Mouse (Mus musculus): Measurements from ENCODE around the gene Zkscan16.

The Zkscan16 gene

GRCm38 (mm10) chr4:58943420-58944205 is at the start of gene Zkscan16:
Zkscan16 (plus strand) TSS chr4:58943628.
- peak; percentile 66 for DNase-seq (ENCODE audit: extremely low spot score, low read depth, low spot score)

GRCm38 (mm10) chr4:58894399-58894798 is 49.0 kb upstream of the Zkscan16 start:
- no peak for DNase-seq (ENCODE audit: extremely low spot score, low read depth, low spot score)

- no peak for DNase-seq (ENCODE audit: extremely low spot score, low read depth, low spot score)
Measured at GRCm38 (mm10) chr4:58897436-58897835, 46.0 kb upstream of the Zkscan16 start.

- DNase-seq (ENCODE audit: extremely low spot score, low read depth, low spot score), result no peak
Measured at GRCm38 (mm10) chr4:58898318-58898717, 45.1 kb upstream of the Zkscan16 start.

- no peak for DNase-seq (ENCODE audit: extremely low spot score, low read depth, low spot score)
Measured at GRCm38 (mm10) chr4:58907453-58907852, 36.0 kb upstream of the Zkscan16 start.

- no peak for DNase-seq (ENCODE audit: extremely low spot score, low read depth, low spot score)
Measured at GRCm38 (mm10) chr4:58910175-58911068, 33.0 kb upstream of the Zkscan16 start.

- DNase-seq (ENCODE audit: extremely low spot score, low read depth, low spot score), result no peak
Measured at GRCm38 (mm10) chr4:58911069-58911830, 32.2 kb upstream of the Zkscan16 start.

- no peak for DNase-seq (ENCODE audit: extremely low spot score, low read depth, low spot score)
Measured at GRCm38 (mm10) chr4:58911831-58912628, 31.4 kb upstream of the Zkscan16 start.

- DNase-seq (ENCODE audit: extremely low spot score, low read depth, low spot score), result no peak
Measured at GRCm38 (mm10) chr4:58912629-58913335, 30.6 kb upstream of the Zkscan16 start, which contains the start of gene Ecpas. Ecpas (minus strand) TSS chr4:58912749.

GRCm38 (mm10) chr4:58913336-58914026 is 29.9 kb upstream of the Zkscan16 start:
- DNase-seq (ENCODE audit: extremely low spot score, low read depth, low spot score), result no peak

- no peak for DNase-seq (ENCODE audit: extremely low spot score, low read depth, low spot score)
Measured at GRCm38 (mm10) chr4:58915081-58915826, 28.2 kb upstream of the Zkscan16 start.

GRCm38 (mm10) chr4:58923933-58924332 is 19.5 kb upstream of the Zkscan16 start:
- DNase-seq (ENCODE audit: extremely low spot score, low read depth, low spot score), result no peak

- DNase-seq (ENCODE audit: extremely low spot score, low read depth, low spot score), result no peak
Measured at GRCm38 (mm10) chr4:58925664-58926063, 17.8 kb upstream of the Zkscan16 start.

- DNase-seq (ENCODE audit: extremely low spot score, low read depth, low spot score), result no peak
Measured at GRCm38 (mm10) chr4:58926120-58926519, 17.3 kb upstream of the Zkscan16 start.

GRCm38 (mm10) chr4:58927661-58928060 is 15.8 kb upstream of the Zkscan16 start:
- DNase-seq (ENCODE audit: extremely low spot score, low read depth, low spot score), result no peak

- DNase-seq (ENCODE audit: extremely low spot score, low read depth, low spot score), result no peak
Measured at GRCm38 (mm10) chr4:58932541-58932940, 10.9 kb upstream of the Zkscan16 start.

- DNase-seq (ENCODE audit: extremely low spot score, low read depth, low spot score), result no peak
Measured at GRCm38 (mm10) chr4:58934308-58934707, 9.1 kb upstream of the Zkscan16 start.

- no peak for DNase-seq (ENCODE audit: extremely low spot score, low read depth, low spot score)
Measured at GRCm38 (mm10) chr4:58934746-58935476, 8.5 kb upstream of the Zkscan16 start.

Measured in hindlimb bud, embryonic 11.5 days (tissue).